Mouse (Mus musculus) lung, postnatal 14 days (tissue): Measurements from ENCODE around the gene Gng10.
A peak's percentile ranks its signal among the peaks of the same experiment; 100 is the strongest.

ENCODE experiments used
- DNase-seq: peaks from one replicate; pipeline ENCODE4 v3.0.0; 2021

The Gng10 gene

DNA sequence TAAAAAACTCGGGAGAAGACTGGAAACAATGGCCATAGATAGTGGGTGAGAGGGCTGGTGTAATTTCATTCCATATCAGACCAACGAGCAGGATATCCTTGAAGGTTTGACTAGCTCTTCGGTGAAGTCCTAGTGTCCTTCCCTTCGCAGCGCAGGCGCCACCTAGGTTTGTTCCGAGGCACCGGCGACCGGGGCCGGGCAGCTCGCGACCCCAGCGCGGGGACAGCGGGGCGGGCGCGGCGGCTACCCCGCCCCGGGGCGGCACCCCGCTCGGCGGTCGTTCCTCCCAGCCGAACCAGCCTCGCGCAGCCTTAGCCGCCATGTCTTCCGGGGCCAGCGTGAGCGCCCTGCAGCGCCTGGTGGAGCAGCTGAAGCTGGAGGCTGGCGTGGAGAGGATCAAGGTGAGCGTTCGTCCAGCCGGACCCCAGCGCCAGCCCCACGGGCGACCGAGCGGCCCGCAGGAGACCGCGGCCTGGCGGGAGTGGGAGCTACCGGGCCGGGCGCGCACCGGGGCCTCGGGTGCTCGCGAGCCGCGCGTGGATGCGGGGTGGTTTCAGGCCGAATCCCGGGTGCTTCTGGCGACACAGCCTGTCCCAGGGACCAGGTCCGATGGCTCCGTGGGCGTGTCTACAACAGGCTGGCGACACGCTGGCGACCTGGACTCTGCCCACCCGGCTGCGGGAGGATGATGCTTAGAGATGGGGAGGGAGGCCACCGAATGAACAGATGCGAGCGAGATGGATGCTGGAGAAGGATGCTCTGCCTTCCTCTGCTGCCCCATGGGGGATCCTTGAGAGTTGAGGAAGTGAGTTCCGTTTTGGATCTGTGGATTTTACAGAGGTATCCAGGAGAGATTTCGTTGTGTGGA lies at the start of gene Gng10:
Gene Gng10 (plus strand): TSS at position 171 of the 868 bp plus-strand sequence.
- DNase-seq, result peak; percentile 71

DNA sequence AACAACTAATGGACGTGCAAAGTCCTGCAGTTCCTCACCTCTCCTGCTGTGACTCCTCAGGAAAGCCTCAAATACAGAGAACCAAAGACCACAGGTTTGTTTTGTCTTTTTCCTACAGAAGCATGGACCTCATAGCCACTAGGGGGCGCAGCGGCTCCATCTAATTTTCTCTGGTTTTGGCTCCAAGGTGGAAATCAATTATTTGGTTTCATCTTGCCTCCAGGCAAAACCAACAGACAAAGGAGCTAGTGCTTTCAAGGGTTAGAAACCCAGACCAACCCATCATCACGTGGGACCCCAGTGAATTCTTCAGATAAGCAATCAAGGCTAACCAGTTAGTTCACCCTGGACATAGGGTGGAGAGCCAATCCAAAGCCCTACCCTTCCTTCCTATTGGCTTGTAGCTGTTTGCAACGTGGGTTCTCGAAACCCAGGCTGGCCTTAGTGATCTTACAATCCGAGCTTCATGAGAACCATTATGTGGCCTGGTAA lies 49.7 kb upstream of the Gng10 start:
- peak; percentile 85 for DNase-seq

DNA sequence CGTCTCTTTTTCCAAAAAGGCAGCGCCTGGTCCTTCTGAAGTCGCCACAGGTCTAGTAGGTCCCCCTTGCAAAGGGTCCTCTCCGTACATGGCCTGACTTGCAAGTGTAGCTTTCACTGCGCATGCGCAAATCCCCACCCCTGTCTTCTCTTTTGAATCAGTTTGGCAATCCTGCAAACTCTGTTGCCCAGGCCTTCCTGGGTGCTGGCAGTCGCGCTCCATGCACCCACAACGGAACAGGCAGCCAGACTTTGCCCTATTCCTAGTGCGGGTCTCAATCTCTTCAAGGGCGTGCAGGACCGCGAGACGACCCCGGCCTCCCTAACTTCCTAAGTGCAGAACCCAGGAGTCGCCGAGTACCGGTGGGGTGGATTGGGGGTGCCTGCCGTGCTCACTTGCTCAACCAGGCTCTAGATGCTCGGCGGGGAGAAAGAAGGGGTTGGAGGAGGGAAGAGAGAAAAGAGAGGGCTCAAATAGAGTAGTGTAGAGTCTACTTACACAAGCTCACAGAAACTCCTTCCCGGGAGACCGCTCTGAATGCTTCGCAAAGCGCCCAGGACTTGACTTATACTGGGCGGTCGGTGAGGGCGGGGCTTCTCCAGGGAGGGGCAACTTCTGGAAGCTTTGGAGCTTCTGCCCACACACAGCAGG lies 48.2 kb upstream of the Gng10 start, which contains the start of gene Ptgr1:
Gene Ptgr1 (minus strand): TSS at position 580 of the 651 bp plus-strand sequence.
- DNase-seq, result peak; percentile 89

GRCm38 (mm10) chr4:58989303-58989898 lies 45.5 kb upstream of the Gng10 start:
- DNase-seq, result no peak

DNA sequence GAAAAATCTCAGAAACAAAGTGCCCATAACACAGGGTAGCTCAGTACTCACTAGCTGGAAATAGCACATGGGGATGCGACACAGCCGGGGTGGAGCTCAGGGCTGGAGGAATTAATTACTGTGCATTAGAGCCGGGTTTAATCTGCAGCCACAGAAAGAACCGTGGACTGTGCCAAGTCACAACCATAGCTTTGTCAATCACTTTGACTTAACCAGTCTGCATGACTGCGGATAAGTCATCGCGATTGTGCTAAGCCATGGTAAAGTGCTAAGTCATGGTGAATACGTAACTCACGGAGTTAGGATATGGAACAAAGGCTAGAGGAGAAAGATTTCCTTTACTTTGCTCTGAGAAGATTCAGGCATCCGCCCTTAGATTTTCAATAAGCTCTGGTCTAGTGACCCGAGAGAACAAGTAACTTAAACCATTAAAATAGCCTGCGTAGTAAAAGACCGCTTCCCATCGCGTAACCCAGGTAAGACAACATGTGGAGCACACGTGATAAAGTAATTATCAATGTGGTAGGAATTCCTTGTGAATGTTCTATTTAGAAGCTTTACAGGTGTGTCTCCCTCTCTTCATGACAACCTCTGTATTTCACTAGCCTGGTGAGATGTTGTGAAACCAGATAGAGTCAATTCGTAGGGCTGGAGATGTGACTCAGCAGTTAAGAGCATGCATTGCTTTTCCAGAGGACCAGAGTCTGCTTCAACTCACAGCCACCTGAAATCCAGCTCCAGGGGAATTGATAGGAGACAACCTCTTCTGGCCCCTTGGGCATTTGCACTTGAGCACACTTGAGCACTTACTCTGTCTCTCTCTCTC lies 44.1 kb upstream of the Gng10 start:
- no peak for DNase-seq

DNA sequence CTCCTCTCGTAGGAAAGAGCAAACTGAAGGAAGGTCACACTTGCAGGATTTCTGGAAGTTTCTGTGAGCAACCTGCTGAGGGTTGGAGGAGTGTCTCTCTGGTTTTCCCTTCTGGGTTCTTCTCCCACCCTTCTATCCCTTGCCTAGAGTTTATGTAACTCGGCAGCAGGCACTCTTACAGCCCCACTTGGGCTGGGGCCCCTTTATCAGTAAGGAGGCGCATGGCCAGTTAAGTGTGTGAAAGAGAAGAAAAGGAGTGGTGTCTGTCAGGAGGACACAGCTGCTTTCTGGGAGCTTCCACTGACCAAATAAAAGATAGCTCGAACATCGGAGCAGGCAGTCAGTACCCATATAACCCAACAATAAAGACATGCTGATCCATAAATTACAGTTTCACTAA lies 42.7 kb upstream of the Gng10 start:
- DNase-seq, result no peak

DNA sequence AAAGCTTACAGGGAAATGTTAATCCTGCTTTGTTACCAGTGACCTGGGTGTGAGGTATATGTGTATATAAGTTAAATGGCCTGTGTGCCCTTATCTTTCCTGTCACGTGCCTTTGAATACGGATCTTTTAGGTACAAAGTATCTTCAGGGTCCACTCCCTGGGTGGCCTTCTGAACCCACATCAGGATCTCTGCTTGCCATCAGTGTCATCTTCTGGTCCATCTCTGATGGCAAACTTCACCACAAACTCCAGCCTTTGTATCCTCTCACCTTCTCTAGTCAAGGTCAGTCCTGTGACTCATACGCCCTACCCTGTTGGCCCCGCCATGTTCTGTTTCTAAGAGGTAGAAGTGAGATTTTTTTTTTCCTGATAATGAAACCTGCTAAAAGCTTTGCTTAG lies 40.1 kb upstream of the Gng10 start, which contains the start of gene Dnajc25:
Gene Dnajc25 (plus strand): TSS at position 301 of the 400 bp plus-strand sequence.
- no peak for DNase-seq

DNA sequence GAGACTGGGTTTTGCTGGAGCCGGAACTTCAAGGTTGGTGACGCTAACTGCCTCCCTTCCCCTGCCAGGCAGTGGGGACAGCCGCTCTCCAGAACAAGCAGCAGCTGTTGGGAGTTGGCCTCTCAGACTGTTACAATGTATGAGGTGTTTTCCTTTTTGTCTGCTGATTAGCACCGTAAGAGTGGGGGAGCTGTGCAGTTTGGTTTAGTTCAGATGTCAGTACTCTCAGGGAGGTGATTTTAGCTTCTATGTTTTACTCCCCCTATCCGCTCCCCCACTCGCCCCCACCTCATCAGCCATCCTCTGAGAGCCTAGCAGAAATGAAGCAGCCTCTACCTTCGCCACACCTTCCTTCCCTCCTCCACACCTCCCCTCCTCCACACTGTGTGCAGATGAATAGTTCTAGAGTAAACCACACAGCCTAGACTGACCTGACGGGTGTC lies 39.6 kb upstream of the Gng10 start:
- DNase-seq, result no peak

- no peak for DNase-seq
Observed at GRCm38 (mm10) chr4:58997081-58997480, 37.8 kb upstream of the Gng10 start.

GRCm38 (mm10) chr4:58998688-58999087 lies 36.2 kb upstream of the Gng10 start:
- DNase-seq, result no peak

DNA sequence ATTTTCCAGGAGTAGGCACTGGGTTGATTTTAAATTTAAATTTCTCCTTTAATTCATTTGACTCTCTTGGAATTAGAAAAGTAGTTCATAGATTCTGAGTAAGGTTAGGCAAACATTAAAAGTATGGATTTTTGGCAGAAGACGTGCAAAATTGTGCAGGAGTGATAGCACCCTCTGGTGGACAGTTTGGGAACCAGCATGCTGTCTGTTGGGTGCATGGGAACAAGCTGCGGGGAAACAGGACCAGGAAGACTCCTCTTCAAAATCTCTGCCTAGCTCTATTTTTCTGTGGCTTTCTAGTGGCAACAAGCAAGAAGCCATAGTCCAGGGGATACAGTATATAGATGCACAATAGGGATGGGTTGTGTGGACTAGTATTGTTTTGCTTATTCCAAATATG lies 35.2 kb upstream of the Gng10 start:
- DNase-seq, result peak; percentile 81

DNA sequence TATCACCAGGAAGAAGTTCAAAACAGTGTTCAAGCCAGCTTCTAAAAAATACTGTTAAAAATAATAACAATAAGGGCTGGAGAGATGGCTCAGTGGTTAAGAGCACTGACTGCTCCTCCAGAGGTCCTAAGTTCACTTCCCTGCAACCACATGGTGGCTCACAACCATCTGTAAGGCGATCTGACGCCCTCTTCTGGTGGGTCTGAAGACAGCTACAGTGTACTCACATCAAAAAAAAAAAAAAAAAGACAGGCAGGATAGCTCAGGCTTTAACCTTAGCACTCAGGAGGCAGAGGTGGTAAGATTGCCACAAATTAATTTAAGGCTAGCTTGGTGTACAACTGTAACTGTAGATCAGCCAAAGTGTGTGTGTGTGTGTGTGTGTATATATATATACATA lies 34.3 kb upstream of the Gng10 start:
- DNase-seq, result peak; percentile 48

DNA sequence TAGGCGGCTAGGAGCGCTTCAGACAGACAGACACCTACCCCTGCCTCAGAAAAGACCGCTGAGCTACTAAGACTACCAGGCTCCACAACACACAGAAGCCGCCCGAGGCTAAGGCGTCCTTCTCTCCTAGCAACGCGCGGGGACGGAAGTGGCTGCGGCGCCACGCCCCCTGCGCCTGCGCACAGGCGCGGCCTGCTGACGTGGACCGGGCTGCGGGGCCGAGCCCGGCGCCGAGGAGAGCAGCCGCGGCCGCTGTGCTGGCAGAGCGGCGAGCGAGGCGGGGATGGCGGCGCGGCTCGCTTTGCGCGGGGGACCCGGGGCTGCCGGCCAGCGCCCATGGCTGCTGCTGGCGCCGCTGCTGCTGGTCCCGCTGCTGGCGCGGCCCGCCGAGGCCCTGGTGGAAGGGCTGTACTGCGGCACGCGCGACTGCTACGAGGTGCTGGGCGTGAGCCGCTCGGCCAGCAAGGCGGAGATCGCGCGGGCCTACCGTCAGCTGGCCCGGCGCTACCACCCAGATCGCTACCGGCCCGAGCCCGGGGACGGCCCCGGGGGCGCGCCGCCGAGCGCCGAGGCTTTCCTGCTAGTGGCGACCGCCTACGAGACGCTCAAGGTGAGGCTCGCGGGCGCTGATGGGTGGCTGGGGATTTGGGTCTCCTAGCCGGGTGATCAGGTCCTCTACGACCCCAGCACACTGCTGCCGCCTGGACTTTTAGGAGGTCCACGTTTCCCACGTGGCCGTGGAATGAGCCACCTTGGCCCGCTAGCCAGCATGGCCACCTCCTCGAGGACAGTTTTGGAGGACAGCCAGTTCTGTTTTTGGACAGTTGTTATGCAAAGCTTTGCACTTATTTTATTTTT lies 31.7 kb upstream of the Gng10 start, which contains the start of gene Gm20503:
Gene Gm20503 (plus strand): TSS at position 263 of the 858 bp plus-strand sequence.
- DNase-seq, result peak; percentile 93

- DNase-seq, result no peak
Observed at GRCm38 (mm10) chr4:59003806-59004200, 31.1 kb upstream of the Gng10 start.

- DNase-seq, result no peak
Observed at GRCm38 (mm10) chr4:59006211-59006610, 28.7 kb upstream of the Gng10 start.

GRCm38 (mm10) chr4:59007016-59007415 lies 27.9 kb upstream of the Gng10 start:
- no peak for DNase-seq

DNA sequence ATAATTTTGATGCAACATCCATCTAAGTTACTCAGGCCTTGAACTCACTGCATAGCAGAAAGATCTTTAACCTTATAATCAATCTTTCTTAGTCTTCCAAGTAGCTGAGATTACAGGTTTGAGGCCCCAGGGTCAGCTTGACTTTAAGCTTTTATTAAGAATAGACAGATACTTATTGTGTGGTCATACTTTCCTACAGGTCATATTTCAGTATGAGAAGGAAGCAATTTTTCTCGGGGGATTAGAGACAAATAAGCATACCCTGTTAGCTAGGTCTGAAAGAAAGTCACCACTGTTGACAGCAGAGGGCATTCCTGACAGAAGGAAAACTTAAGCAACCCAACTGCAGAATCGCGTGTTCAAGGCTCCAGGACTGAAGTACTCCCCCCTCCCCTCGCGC lies 26.9 kb upstream of the Gng10 start:
- DNase-seq, result no peak

DNA sequence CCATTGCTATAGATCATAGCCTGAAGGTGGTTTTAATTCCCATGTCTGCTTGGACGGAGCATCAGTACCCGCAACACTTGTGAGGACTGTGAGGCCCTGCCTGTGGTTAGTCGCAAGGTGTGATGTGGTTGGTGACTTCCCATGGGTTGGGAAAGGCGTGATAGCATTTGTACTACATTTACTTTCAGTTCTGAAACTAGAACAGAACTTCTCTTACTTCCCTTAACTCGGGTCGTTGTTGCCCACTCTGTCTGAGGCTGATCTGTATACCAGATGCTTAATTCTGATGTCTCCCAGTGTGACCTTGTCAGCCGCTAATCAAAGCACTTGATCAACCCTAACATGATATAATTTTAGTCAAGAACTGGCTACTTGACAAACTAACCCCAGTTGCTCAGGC lies 25.7 kb upstream of the Gng10 start:
- DNase-seq, result no peak

DNA sequence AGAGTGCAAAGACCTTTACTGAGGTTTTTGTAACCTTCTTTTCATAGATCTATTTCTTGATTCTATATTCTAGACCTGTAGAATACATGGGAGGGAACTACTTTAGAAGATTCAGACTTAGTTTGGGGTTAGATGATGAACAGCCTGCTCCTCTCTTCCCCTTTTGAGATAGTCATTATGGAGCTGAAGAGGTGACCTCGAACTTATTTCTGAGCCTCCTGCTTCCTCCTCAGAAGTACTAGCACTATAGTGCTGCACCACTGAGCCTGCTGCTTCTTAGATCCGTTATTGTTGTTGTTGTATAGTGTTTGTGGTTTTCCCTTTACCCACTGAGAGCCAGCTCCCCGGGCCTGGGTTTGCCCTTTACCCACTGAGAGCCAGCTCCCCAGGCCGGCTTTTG lies 25.2 kb upstream of the Gng10 start:
- no peak for DNase-seq

GRCm38 (mm10) chr4:59011446-59011845 lies 23.4 kb upstream of the Gng10 start:
- DNase-seq, result no peak

- DNase-seq, result no peak
Observed at GRCm38 (mm10) chr4:59015181-59015580, 19.7 kb upstream of the Gng10 start.
